Mouse (Mus musculus): Measurements from ENCODE around the gene Ano3. TPM values are rescaled to one million over a fixed set of nuclear protein-coding genes. Genes with fewer than 3 reads are reported as not detected.

Gene Ano3
- total and polyA plus RNA-seq, 3 experiments, result 0.02 to 0.14 (median 0.03) TPM

DNA sequence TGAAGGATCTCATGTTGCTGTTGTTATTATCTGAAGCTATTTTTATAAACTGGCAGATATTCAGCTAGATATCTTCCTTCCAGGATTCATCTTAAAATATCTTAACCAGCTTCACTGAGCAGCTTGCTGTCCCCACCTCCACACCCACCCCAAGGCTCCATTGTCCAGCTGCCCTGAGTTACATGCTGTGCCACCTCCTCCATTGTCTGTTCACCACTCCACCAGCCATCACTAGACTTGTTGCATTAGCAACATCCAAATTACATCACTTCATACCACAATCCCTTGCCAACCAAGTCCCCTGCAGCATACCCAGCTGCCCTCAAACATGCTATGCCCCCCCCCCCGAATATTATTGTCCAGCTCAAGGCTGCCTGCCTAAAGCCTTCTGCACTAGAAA is 154.8 kb downstream of the Ano3 start:
- Histone ChIP-seq H3K4me3 (no peak overlapping the region), H3K4me1 (ENCODE audit: control insufficient read depth, insufficient read depth, low read length) (no peaks in the 10 kb centered on the region), H3K9ac (ENCODE audit: low read depth, low read length) (no peak overlapping the region), H3K36me3 (ENCODE audit: control insufficient read depth, insufficient read depth, low read length) (no peaks in the 10 kb centered on the region), H3K79me2 (replicated peaks; ENCODE audit: control insufficient read depth, insufficient read depth, low read length) (no peaks in the 10 kb centered on the region), H3K27me3 (ENCODE audit: control insufficient read depth, insufficient read depth, low read length) (no peaks in the 10 kb centered on the region), H3K27ac (no peak overlapping the region)
- TF ChIP-seq EP300 (IDR thresholded peaks at IDR 0.05; ENCODE audit: insufficient read depth, low read depth, low read length) (no peak), POLR2A (IDR thresholded peaks at IDR 0.05; ENCODE audit: insufficient read depth, low read depth, low read length) (no peak), CTCF (IDR thresholded peaks at IDR 0.05) (no peak)
- 19% methylated on average over 1 of the region's 1 CpGs for WGBS
- intact Hi-C loops (cut with DNase I), result no loop called here
- DNase-seq, result no peak

DNA sequence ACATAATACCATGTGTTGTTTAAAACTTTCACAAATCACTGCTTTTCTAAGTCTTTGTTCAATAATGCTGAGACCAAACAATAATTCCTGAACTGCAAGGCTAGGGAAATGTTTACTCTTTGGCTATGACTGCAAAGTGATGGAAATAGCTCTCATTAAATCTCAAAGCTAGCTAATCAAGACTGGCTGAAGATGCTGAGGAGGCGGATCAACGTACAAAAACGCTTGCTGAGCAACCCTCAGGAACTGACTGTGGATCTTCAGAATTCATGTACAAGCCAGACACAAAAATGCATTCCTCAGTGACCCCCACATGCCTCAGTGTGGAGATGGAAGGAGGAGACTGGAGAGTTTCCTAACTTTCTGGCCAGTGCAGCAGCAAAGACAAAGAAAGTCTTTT is 155.3 kb downstream of the Ano3 start:
- no peak for DNase-seq
- intact Hi-C loops (cut with DNase I), result no loop called here
- H3K79me2 ChIP-seq (replicated peaks; ENCODE audit: control insufficient read depth, insufficient read depth, low read length), result no peaks in the 10 kb centered on the region
- H3K27ac ChIP-seq, result no peak overlapping the region
- TF ChIP-seq POLR2A (IDR thresholded peaks at IDR 0.05; ENCODE audit: insufficient read depth, low read depth, low read length) (no peak), EP300 (IDR thresholded peaks at IDR 0.05; ENCODE audit: insufficient read depth, low read depth, low read length) (no peak), CTCF (IDR thresholded peaks at IDR 0.05) (no peak)
- H3K4me1 ChIP-seq (ENCODE audit: control insufficient read depth, insufficient read depth, low read length), result no peaks in the 10 kb centered on the region
- no peak overlapping the region for H3K9ac ChIP-seq (ENCODE audit: low read depth, low read length)
- no peaks in the 10 kb centered on the region for H3K27me3 ChIP-seq (ENCODE audit: control insufficient read depth, insufficient read depth, low read length)
- WGBS, result 49% methylated on average over 3 of the region's 3 CpGs
- H3K36me3 ChIP-seq (ENCODE audit: control insufficient read depth, insufficient read depth, low read length), result no peaks in the 10 kb centered on the region
- H3K4me3 ChIP-seq, result no peak overlapping the region

DNA sequence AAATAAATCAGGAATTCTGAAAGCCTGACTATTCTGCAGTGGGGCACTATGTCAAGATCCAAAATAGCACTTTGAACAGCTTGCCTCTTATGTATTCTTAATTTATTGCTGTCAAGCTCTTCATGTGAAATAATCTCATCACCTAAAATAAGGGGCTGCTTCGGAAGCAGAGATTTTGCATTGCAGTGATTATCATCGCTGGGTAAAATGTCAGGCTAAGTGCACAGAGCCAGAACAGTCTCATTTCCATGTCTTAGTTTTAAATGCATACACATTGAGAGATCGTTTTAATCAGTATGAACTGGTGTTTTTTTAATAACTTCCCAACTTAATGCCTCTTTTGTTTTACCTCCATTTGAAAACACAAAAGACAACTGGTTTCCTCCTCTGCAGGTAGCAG is 163.3 kb downstream of the Ano3 start:
- TF ChIP-seq EP300 (IDR thresholded peaks at IDR 0.05; ENCODE audit: insufficient read depth, low read depth, low read length) (no peak), POLR2A (IDR thresholded peaks at IDR 0.05; ENCODE audit: insufficient read depth, low read depth, low read length) (no peak), CTCF (IDR thresholded peaks at IDR 0.05) (no peak)
- no peak overlapping the region for H3K9ac ChIP-seq (ENCODE audit: low read depth, low read length)
- no peak for DNase-seq
- H3K27me3 ChIP-seq (ENCODE audit: control insufficient read depth, insufficient read depth, low read length), result no peaks in the 10 kb centered on the region
- 72% methylated on average over 3 of the region's 3 CpGs for WGBS
- no peaks in the 10 kb centered on the region for H3K4me1 ChIP-seq (ENCODE audit: control insufficient read depth, insufficient read depth, low read length)
- H3K4me3 ChIP-seq, result no peak overlapping the region
- H3K79me2 ChIP-seq (replicated peaks; ENCODE audit: control insufficient read depth, insufficient read depth, low read length), result no peaks in the 10 kb centered on the region
- no peak overlapping the region for H3K27ac ChIP-seq
- no peaks in the 10 kb centered on the region for H3K36me3 ChIP-seq (ENCODE audit: control insufficient read depth, insufficient read depth, low read length)
- intact Hi-C loops (cut with DNase I), result no loop called here

DNA sequence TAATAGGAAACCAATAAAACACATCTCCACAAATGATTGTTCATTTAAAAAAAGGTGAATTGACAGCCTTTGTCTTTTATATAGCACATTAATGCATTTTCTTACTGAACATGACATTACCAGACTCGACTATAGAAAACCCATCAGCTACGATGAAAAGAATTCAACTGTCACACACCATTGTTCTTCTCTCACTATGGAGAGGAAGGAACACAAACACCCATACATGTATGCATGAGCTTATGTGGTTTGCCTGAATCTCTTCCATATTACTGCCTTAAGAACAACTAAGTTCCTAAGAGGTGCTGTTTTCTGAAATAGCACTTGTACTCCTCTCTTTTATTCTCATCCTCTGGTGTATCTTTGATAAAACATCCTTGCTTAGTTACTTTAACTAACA is 191.3 kb downstream of the Ano3 start:
- intact Hi-C loops (cut with DNase I), result no loop called here

DNA sequence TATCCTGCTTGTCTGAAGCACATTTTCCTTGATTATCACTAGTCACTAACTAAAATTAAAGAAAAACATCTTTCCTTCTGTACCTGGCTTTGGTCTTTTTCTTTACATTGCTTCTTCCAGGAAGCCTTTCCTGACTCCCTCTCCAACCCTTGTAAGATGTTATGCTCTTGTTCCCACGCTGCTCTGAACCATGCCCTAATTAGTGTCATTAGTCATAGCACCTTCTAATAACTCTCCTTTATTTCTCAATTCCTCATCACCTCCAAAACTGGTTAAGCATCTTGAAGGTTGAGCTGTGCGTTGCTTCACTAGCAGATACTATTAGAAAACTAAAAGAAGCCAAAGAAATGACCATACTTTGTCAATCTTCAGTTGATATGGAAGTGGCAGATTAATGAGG is 193.2 kb downstream of the Ano3 start:
- Histone ChIP-seq H3K36me3 (ENCODE audit: control insufficient read depth, insufficient read depth, low read length) (no peaks in the 10 kb centered on the region), H3K79me2 (replicated peaks; ENCODE audit: control insufficient read depth, insufficient read depth, low read length) (no peaks in the 10 kb centered on the region), H3K4me3 (no peak overlapping the region), H3K9ac (ENCODE audit: low read depth, low read length) (no peak overlapping the region), H3K27ac (no peak overlapping the region), H3K27me3 (ENCODE audit: control insufficient read depth, insufficient read depth, low read length) (no peaks in the 10 kb centered on the region), H3K4me1 (ENCODE audit: control insufficient read depth, insufficient read depth, low read length) (no peaks in the 10 kb centered on the region)
- DNase-seq, result no peak
- WGBS, result 76% methylated on average over 2 of the region's 2 CpGs
- intact Hi-C loops (cut with DNase I), result no loop called here
- no peak for TF ChIP-seq EP300 (IDR thresholded peaks at IDR 0.05; ENCODE audit: insufficient read depth, low read depth, low read length)
- TF ChIP-seq POLR2A (IDR thresholded peaks at IDR 0.05; ENCODE audit: insufficient read depth, low read depth, low read length), result no peak

More for the DNA sequence above, 191.3 kb downstream of the Ano3 start:
- no peak overlapping the region for H3K9ac ChIP-seq (ENCODE audit: low read depth, low read length)
- H3K4me1 ChIP-seq (ENCODE audit: control insufficient read depth, insufficient read depth, low read length), result no peaks in the 10 kb centered on the region
- H3K4me3 ChIP-seq, result no peak overlapping the region
- H3K79me2 ChIP-seq (replicated peaks; ENCODE audit: control insufficient read depth, insufficient read depth, low read length), result no peaks in the 10 kb centered on the region
- no peak for DNase-seq
- no peak overlapping the region for H3K27ac ChIP-seq
- TF ChIP-seq CTCF (IDR thresholded peaks at IDR 0.05) (no peak), POLR2A (IDR thresholded peaks at IDR 0.05; ENCODE audit: insufficient read depth, low read depth, low read length) (no peak), EP300 (IDR thresholded peaks at IDR 0.05; ENCODE audit: insufficient read depth, low read depth, low read length) (no peak)
- 77% methylated on average over 2 of the region's 2 CpGs for WGBS
- H3K36me3 ChIP-seq (ENCODE audit: control insufficient read depth, insufficient read depth, low read length), result no peaks in the 10 kb centered on the region
- no peaks in the 10 kb centered on the region for H3K27me3 ChIP-seq (ENCODE audit: control insufficient read depth, insufficient read depth, low read length)

DNA sequence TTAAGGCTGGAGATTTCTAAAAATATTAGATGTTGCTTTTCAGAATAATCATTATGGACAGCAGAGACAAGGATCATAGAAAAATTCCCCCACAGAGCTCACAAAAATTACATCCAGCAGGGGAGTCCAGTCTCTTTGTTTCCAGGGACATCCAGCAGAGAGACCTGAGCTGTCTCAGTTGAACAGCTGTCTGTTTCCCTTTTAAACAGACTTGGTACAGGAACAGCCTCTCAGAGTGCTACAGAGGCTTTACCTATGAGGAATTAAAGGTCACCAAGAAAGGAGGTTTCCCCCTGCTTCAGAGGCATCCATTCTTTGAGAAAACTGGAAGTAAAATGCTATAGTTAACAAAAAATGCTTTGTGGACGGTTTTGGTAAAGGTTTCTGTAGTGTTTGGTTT is 210.2 kb downstream of the Ano3 start:
- H3K36me3 ChIP-seq (ENCODE audit: control insufficient read depth, insufficient read depth, low read length), result no peaks in the 10 kb centered on the region
- intact Hi-C loops (cut with DNase I), result no loop called here
- WGBS, result 61% methylated on average over 1 of the region's 1 CpGs

More for the DNA sequence above, 210.2 kb downstream of the Ano3 start:
- no peak overlapping the region for H3K27ac ChIP-seq
- no peak overlapping the region for H3K4me3 ChIP-seq
- no peak for DNase-seq
- H3K79me2 ChIP-seq (replicated peaks; ENCODE audit: control insufficient read depth, insufficient read depth, low read length), result no peaks in the 10 kb centered on the region
- H3K27me3 ChIP-seq (ENCODE audit: control insufficient read depth, insufficient read depth, low read length), result no peaks in the 10 kb centered on the region
- TF ChIP-seq CTCF (IDR thresholded peaks at IDR 0.05) (no peak), POLR2A (IDR thresholded peaks at IDR 0.05; ENCODE audit: insufficient read depth, low read depth, low read length) (no peak), EP300 (IDR thresholded peaks at IDR 0.05; ENCODE audit: insufficient read depth, low read depth, low read length) (no peak)
- H3K9ac ChIP-seq (ENCODE audit: low read depth, low read length), result no peak overlapping the region
- H3K4me1 ChIP-seq (ENCODE audit: control insufficient read depth, insufficient read depth, low read length), result no peaks in the 10 kb centered on the region
